Mouse (Mus musculus): ENCODE results near the gene Slc35f1.

DNA sequence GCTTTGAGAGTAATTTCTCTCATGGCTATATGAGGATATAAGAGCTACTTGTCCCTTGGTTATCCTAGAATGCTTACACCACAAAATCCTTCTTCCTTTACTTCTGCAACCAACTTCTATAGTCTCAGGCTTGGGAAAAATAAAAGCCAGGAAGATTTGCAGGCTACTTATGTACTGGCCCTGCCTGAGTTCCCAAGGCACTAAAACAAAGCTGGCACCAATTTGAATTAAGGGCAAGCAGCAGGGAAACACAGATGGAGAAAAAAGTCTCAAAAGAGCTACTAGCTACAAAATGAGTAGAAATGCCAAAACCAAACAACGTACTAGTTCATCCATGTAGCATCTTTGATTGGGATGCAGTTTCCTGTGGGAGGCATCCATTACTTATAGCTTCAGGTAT, 288.9 kb downstream of the Slc35f1 start:
- TF ChIP-seq EP300 (IDR thresholded peaks at IDR 0.05; ENCODE audit: low read depth in 1 of 2, low read length in 2 of 2) (no peak), POLR2AphosphoS2 (IDR thresholded peaks at IDR 0.05; ENCODE audit: low read length) (no peak), MAFK (IDR thresholded peaks at IDR 0.05; ENCODE audit: borderline replicate concordance, low read depth, low read length) (no peak), ZC3H11A (IDR thresholded peaks at IDR 0.05; ENCODE audit: low read depth, low read length) (no peak), GATA1 (IDR thresholded peaks at IDR 0.05; ENCODE audit: low read depth, low read length) (no peak), E2F4 (IDR thresholded peaks at IDR 0.05; ENCODE audit: borderline replicate concordance, low read depth, low read length) (no peak), NELFE (IDR thresholded peaks at IDR 0.05; ENCODE audit: low read depth, low read length) (no peak)

All from MEL (cell line).